Mouse (Mus musculus) bone marrow macrophage, adult 2 months (primary cell): ENCODE data around the gene BC051019.

Experiments used
- CTCF ChIP-seq: IDR thresholded peaks from 2 replicates; pipeline ENCODE4 v1.5.1; 2012; ENCODE audit warnings: low read depth, mild to moderate bottlenecking, low read length, moderate library complexity
- POLR2A ChIP-seq: IDR thresholded peaks from 2 replicates; pipeline ENCODE4 v1.6.1; 2012; ENCODE audit warnings: mild to moderate bottlenecking, low read depth, low read length, borderline replicate concordance

GRCm38 (mm10) chr7:109695339-109695726 lies 28.3 kb downstream of the BC051019 start:
- TF ChIP-seq POLR2A (no peak), CTCF (no peak)
